Mouse (Mus musculus): ENCODE data around the gene Gstp2.

The Gstp2 gene

DNA sequence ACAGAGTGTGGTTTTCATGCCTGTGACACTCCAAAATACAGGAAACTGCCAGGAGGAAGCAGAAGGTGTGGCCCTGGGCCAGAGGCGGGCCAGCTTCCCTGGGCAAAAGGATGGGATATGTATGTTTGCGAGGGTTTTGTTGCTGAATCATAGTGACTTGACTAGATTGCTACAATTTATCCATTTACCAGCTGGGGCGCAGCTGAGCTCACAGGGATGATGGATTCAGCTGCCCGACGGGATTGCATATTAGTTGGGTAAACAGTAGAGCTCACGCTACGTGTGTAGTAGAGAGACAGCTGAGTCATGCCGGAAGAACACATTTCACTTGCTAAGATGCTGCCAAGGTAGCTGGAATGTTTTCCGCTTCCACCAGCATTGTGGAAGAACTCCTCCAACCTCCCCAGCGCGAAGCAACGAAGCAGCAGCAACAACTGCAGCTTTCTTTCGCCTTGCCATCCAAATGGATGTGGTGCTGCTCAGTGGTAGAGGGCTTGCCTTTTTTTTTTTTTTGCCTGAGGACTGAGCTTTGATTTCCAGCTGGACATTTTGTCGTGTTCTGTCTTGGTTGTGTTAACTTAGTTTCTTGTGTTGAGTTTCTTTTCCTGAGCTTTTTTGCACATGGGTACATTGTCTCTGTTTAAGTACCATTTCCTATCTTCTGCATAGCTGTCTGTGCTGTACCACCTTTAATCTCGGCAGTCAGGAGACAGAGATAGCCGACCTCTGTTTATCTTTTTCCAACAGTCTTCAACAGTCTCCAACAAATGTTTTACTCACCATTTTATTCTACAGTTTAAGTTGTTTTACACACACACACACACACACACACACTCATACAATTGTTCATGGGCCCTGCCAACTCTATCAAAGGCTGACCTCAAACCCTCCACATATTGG, at the start of gene Gstp2:
Gstp2 (minus strand) TSS at position 58 of the 900 bp plus-strand sequence.
- DNase-seq = peak; percentile 83

DNA sequence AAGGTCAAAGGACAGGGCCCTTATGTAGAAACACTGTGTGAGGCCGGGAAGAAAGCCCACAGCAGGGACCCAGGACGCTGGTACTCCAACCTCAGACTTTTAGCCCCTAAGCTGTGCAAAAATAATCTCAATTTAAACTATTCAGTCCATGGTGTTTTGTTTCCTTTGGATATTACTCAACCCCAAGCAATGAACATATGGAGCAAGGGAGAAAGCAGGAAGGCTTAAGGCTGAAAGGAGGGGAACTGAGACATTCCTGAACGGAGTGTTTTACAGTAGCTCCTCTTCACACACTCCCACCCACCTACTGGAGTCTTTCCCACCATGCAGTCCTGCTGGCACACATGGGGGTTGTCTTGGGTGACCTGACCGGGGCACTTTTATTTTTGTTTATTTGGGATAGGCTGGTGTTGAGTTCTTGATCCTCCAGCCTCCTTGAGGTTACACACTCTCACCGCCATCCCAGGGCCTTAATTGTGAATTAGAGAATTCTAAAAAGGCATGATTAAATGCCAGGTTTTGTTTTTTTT, 49.0 kb upstream of the Gstp2 start:
- no peak for DNase-seq

DNA sequence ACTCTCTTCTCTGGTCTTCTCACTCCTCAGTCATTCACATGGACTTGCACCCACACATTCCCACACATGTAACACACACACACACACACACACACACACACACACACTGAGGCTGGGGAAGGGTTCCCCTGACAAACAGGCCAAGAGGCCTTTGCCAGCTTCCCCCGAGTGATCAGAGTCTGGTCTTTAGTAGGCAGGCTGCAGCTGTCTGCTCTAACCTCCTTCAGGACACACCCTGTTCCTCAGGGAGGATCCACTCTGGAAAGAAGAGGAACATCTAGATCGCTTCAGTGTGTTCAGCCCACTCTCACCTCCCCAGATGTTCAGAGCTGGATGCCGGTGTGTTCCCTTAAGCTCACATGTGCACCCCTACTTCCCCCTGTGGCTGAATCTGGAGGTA, 48.5 kb upstream of the Gstp2 start:
- DNase-seq = no peak

DNA sequence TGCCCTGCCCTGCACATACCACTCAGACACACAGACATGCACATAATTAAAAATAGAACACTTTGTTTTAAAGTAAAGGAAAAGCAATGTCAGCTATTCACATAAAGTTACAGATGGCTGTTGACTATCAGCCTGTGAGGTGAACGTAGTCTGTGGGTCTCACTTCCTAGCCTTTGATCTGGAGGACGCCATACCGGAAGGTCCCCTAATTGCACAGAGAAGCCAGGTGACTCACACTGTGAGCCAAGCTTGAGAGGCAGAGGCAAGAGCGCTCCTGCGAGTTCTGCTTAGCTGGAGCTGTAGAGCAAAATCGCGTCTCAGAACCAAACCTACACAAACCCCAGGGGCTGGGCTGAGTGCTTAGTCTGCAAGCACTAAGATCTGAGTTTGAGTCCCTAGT, 47.9 kb upstream of the Gstp2 start:
- DNase-seq = no peak

DNA sequence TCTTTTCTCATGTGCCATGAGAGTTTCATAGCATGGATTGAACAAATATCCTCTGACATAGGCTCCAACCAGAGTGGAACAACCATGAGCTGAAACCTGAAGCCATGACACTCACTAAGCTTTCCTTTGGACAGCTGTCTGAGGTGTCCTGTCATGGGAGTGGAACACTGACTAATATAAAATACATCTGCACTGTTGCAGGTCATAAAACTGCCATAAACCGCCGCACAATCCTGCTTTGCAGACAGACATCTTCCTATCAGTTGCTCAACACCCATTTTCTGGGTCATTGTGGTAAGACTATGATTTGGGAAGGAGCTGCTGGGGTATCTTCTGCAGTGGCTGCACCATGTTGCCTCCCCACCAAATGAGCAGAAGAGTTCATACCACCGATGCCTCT, 46.9 kb upstream of the Gstp2 start:
- DNase-seq = no peak

DNA sequence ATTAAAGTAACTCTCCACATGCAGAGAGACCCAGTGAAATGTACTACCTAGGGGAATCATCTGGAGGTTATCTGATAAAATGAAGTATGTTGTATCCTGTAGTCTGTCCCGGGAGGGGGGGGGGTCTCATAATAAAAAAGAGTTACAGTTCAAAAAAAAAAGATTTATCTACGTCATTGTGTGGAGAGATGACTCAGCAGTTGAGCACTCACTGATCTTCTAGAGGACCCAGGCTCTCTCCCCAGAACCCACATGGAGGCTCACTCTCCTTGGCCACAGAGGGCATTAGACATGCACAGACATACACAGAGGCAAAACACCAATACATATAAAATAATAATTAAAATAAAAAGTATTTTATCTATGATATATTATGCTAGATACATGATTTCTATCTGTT, 45.6 kb upstream of the Gstp2 start:
- no peak for DNase-seq

DNA sequence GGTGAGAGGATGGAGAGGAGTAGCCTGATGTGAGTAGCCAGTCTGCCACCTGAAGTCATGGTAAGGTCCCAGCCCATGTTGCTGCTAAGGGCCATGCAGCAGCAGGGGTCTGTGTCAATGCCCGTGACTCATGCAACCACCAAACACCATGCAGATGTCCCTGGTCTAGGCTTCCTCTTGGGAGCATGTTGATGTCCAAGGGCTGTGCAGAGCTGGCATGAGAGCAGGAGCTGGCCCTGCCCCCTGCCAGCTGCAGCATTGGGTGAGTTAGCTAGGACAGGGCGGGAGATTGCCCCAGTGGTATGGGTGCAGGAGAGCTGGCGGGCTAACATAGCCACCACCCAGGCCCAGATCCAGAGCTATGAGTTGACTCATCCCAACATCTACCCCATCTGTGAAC, 44.6 kb upstream of the Gstp2 start:
- DNase-seq = no peak

DNA sequence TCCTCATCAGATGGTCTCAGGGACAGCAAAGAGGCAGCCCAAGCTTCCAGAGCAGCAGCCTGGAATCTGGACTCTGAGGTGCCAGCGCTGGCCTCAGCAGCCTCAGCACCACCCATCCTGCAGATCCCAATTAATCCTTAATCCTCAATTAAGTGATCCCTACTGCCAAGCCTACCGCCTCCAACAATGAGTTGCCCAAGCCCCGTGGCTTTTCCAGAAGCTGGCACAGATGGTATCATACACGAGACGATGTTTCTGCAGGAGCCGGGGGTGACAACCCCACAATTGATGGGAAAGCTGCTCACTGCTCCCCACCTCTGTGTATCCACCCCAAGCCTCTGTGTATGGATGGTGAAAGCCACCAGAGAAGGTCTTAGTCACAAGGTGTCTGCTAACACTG, 43.3 kb upstream of the Gstp2 start:
- no peak for DNase-seq

DNA sequence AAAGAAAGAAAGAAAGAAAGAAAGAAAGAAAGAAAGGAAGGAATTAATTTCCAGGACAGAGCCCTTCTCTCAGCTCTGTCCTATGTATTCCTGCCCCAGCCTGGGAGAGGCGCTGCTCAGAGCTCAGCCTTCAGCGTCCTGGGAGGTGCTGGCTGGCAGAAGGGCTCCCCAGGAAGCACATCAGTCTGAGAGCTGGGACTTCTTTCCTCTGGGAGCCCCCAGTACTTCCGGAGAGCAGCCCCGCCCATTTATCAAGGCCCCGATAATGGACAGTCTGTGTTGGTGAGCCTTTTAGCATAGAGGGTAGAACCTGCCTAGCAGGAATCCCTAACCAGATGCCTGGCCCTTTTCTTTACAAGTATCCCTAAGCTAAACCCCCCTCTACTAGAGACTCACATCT, 42.3 kb upstream of the Gstp2 start:
- no peak for DNase-seq

DNA sequence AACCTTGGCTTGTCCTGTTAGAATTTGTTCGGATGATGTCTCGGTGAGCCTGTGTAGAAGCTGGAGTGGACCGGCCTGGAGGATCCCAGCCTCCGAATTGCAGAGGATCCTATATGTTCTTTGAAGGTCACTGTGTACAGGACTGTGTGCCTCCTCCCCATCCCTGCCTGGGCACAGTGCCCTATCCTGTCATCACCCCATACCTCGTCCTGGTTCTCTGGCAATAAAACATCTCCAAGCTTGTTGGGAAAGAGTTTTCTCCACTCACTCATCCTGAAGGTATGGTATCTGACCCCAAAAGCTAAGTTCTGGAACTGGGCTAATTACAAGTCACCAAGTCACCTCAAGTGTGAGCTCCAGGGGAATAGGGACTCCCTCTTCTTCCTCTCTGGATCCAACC, 41.3 kb upstream of the Gstp2 start:
- DNase-seq = no peak

DNA sequence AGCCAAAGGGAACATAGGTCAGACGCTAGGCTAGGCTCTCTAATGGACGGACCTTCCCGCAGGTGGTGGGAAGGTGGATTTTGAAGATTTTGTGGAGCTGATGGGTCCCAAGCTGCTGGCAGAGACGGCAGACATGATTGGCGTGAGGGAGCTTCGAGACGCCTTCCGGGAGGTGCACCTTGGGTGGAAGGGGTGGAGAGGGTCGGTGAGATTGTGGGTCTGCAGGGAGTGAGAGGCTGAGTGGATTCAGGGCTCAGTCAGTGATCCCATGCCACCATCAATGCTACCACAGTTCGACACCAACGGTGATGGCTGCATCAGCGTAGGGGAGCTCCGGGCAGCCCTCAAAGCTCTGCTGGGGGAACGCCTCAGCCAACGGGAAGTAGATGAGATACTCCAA, 40.3 kb upstream of the Gstp2 start:
- no peak for DNase-seq

DNA sequence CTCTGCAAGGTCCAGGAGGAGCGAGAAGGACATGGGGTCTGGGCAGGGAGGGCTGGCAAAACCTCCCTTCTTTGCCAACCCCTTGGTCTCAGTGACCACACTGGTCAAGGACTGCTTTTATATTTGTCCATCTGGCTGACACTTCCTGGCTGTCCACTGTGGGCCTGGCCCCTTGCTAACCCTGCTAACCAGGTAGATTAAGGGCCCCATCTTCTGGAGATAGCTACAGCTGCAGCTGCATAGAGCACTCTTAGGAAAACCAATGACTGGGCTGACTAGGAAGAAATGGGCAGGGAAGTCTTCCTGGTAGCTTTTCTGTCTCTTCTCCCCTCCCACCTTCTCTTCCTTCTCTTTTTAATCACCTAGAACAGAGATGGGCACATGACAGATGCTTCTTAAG, 39.2 kb upstream of the Gstp2 start:
- no peak for DNase-seq

DNA sequence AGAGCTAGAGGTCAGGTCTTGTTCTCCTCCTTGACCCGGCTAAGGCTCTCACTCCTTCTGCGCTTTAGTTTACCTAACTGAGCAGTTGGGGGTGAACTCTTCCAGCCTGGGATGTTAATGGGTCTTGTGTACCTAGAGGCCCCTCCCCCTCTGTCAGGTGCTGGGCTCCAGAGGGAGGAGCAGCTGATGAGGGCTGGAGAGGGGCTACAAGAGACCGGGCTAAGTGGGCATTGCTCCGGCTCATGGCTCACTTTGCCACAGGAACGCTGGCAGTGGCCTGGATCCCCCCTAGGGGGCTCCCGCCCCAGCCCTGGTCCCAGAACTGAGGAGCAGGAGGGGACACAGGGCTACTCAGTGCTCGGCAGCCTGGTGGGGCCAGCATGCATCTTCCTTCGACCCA, 38.0 kb upstream of the Gstp2 start:
- no peak for DNase-seq

DNA sequence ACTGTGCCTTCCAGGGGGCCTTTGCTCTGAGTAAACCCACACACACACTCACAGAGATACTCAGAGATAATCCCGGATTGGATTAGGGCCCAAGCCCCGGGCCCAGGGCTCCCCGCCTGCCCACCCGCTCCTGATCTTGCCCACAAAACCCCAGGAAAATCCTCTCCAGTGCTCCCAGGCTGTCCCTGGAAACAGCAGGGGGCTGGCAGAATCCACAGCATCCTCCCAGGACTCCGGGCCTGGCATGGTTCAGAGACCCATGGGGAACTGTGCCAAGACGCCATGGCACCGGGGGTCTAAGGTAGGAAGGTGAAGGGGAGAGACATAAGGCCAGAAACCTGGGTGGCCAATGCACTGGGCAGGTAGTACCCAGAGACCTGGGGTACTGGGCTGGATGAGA, 37.5 kb upstream of the Gstp2 start:
- no peak for DNase-seq

DNA sequence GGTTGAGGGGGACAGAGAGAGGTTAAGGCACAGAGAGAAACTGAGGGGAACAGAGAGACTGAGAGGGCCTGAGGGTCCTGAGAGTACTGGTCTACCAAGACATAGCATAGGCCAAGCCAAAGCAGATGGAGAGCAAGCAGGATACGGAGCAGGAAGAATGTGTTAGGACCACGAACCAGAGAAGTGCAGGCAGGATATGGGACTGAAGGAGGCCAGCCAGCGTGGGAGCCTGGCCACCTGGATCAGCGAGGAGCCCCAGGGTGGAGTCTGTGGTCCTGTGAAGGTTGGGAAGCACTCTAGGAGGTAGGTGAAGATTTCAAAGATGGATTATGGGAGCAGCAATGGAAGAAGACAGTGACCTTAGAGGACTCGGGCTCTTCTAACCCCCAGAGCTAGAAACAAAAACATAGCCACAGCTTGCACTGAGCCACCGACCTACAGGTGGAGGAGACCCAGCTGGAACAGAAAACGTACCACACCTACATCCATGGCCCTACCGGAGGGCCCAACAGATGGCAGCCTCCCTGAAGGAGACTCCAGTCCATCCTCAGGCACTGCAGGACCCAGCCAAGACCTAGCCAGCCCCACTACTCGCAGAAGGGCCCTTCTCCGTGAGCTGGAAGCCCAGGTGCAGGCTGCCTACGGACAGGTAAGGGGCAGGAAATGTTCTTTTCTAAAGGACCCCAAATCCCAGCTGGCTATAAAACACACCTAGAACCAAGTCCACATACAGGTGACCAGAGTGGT, 36.6 kb upstream of the Gstp2 start:
- DNase-seq = no peak

DNA sequence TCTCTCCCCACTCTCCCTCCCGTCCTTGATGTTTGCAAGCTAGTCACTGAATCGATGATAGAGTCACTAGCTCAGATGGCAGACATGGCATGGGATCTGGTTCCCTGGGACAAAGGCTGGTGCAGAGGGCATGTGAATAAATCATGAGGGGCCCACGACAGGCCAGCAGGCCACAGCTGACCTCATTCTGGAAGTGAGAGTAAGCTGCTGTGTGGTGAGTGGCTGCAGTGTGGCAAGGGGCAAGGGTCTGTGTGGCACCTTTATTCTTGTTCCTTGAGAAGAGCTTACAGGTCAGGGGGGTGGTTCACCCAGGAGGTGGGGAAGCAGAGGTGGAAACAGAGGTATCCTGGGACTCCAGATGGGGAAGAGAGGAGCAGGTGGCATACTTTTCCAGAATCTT, 35.6 kb upstream of the Gstp2 start, which contains the start of gene Cabp2:
Cabp2 (plus strand) TSS at position 185 of the 400 bp plus-strand sequence.
- no peak for DNase-seq

DNA sequence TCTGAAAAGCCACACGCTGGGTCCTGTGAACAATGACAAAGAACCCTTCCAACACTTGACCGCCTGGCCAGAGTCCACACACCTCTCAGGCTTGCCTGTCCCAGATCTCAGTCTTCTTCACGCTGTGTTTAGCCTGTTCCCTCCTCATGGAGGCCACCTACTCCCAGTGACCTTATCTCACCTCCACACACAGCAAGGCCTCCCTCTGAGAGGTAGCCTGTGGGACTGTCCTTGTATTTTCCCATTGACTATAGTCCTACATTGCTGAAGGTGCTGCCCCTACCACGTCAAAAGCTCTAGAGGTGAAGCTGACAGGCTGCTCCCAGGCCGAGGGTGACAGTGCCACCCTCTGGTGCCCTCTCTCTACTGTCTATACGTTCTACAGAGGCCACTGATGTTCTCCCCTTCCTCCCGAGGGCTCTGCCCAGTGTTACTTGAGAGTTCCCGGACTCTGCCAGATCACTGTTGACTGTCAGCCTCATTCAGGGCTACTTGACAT, 34.7 kb upstream of the Gstp2 start:
- peak; percentile 59 for DNase-seq

DNA sequence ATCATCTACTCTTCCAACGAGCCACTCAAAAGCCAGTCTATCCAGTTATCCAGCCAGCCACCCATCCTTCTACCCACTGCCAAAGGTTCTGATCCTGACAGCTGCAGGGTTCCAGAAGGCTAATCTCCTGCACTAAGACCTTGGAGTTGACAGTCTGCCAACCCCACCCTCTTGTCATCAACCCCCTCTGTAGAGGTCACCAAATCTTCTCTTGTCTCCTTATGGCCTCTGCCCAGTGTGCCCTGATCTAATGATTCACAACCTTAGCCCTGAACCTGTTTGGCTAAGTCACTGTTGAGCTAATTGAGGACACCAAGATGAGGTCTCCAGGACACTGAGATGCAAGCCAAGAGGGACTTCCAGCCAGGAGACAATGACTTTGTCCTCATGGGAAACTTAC, 33.8 kb upstream of the Gstp2 start:
- no peak for DNase-seq

DNA sequence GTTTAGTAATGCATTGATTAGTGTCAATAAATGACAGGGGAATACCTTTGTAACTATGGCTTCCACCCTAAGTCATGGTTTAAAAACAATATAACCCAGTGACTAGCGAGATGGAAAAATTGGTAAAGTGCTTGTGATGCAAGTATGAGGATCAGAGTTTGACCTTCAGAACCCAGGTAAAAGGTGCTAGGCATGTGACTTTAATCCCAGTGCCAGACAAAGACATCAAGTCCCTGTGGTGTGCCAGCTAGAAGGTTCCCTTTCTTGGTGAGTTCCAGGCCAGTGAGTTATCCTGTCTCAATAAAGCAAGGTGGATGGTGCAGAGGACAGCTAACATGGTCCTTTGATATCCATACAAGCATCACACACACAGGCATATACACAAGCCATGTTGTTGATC, 29.7 kb upstream of the Gstp2 start:
- DNase-seq = no peak

DNA sequence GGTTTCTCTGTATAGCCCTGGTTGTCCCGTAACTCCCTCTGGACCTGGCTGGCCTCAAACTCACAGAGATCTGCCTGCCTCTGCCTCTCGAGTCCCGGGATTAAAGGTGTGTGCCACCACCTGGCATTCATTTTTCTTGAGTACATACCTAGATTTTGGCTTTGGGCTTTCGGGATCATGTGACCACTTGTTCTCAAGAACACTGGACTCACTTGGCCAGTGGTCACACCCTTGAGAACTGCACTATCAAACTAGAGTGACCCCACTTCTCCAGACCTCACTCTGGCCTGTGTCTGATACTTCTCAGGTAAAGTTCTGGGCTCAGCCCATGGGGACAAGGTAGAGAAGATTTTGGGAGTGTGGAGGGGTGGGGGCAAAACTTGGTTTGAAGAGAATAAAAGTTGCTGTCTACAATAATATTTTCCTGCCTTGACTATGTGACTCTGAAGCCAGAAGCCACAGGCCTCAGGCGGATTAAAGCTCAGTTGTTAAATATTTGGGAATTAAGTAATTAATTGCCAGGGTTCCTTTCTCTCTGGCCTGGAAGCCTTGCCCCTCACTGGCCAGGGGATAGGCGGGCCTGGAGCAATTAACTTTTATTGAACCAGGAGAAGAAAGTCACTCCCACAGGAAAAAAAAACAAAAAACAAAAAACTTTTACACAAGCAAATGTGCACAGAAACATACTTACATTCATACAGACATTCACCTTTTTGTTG, 27.0 kb upstream of the Gstp2 start:
- no peak for DNase-seq

DNA sequence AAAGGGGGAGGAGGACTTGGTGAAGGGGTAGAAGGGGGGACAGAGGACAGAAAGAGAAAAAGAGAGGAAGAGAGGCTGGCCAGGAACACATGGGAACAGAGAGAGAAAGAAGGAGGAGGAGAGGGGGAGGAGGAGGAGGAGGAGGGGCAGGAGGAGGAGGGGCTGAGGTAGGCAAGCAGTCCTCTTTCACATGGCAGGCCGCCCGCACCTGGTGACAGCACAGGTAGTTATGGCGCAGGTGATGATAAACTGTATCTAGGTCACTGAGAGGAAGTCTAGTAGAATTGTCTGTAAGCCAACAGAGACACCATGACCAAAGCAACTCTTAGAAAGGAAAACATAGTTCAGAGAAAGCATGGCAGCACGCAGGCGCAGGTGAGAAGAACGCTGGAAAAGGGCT, 25.6 kb upstream of the Gstp2 start:
- DNase-seq = no peak

DNA sequence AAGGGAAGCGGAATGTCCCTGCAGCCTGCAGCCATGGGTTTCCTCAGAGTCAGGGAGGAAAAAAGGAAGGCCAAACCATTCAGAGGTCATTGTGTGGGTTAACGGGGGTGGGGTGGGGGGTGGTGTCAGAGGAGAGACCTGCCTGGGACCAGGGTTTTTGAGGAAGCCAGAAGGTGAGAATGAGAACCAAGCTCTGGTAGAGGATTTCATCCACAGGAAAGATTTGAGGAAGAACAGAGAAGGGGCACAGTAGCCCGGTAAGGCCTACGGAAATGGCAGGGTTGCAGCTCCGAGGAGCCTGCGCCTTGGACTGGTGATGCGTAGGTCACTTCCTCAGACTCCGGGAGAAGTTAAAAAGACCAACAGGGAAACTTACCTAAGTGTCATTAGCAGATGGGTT, 24.9 kb upstream of the Gstp2 start:
- no peak for DNase-seq

DNA sequence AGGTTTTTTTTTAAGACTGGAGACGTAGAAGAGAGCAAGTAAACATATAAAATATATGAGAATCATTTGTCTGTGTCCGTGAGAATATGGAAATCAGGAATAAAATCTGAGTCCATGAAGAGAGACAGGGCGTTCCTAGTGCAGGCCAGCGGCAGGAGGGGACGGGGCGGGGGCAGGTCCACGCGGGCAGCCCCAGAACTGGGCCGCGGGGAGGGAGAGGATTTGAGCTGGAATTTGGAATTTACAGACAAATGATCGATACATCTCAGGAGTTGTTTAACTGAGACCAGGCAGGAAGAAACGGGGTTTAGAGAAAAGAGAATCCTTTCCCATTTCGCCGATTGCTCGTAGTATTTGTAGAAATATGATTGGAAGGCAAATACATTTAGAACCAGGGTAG, 24.5 kb upstream of the Gstp2 start:
- no peak for DNase-seq

All from liver (tissue).